Mouse (Mus musculus): ENCODE results near the gene Aldob. TPM values are rescaled to one million over a fixed set of nuclear protein-coding genes. Genes with fewer than 3 reads are reported as not detected.

Aldob gene
- polyA plus RNA-seq, 1 experiment = 2.5 TPM

GRCm38 (mm10) chr4:49509183-49509582 is 40.2 kb downstream of the Aldob start:
- Histone ChIP-seq H3K4me3 (ENCODE audit: insufficient read depth, low read depth, low read length) (no peak overlapping the region), H3K27ac (replicated peaks; ENCODE audit: low read depth, low read length) (no peak overlapping the region), H3K4me1 (ENCODE audit: control insufficient read depth, insufficient read depth, insufficient read length, low read length) (no peaks in the 10 kb centered on the region)

GRCm38 (mm10) chr4:49506386-49506785 is 43.0 kb downstream of the Aldob start, which contains the start of gene Baat:
TSS of gene Baat (minus strand) at chr4:49506557.
- no peak within 1 kb of the TSS for H3K27ac ChIP-seq (replicated peaks; ENCODE audit: low read depth, low read length)
- H3K4me1 ChIP-seq (ENCODE audit: control insufficient read depth, insufficient read depth, insufficient read length, low read length) = no peaks in the 10 kb centered on the region
- no peak within 1 kb of the TSS for H3K4me3 ChIP-seq (ENCODE audit: insufficient read depth, low read depth, low read length)

GRCm38 (mm10) chr4:49503563-49503962 is 45.8 kb downstream of the Aldob start:
- H3K4me1 ChIP-seq (ENCODE audit: control insufficient read depth, insufficient read depth, insufficient read length, low read length) = no peaks in the 10 kb centered on the region
- H3K4me3 ChIP-seq (ENCODE audit: insufficient read depth, low read depth, low read length) = no peak overlapping the region
- H3K27ac ChIP-seq (replicated peaks; ENCODE audit: low read depth, low read length) = no peak overlapping the region

Other genes with a start within 250 kb of the Aldob start
- gene Acnat2, start 141.4 kb downstream of the Aldob start, polyA plus RNA-seq (2012; ENCODE audit: insufficient read depth, insufficient read length, missing spikeins) = not detected in 2 replicates
- not detected in 2 replicates for gene Acnat1, start 75.6 kb downstream of the Aldob start, polyA plus RNA-seq (2012; ENCODE audit: insufficient read depth, insufficient read length, missing spikeins)
- gene Baat, start 43.0 kb downstream of the Aldob start, polyA plus RNA-seq (2012; ENCODE audit: insufficient read depth, insufficient read length, missing spikeins) = not detected in 2 replicates
- 129 and 144 TPM in 2 replicates for gene Mrpl50, start 28.5 kb downstream of the Aldob start, polyA plus RNA-seq (2012; ENCODE audit: insufficient read depth, insufficient read length, missing spikeins)
- 4.7 and 7.5 TPM in 2 replicates for gene Zfp189, start 28.4 kb downstream of the Aldob start, polyA plus RNA-seq (2012; ENCODE audit: insufficient read depth, insufficient read length, missing spikeins)
- gene Tmem246, start 48.3 kb upstream of the Aldob start, polyA plus RNA-seq (2012; ENCODE audit: insufficient read depth, insufficient read length, missing spikeins) = 21.1 and 33.7 TPM in 2 replicates
- 19.0 and 21.0 TPM in 2 replicates for gene Rnf20, start 82.5 kb upstream of the Aldob start, polyA plus RNA-seq (2012; ENCODE audit: insufficient read depth, insufficient read length, missing spikeins)
- not detected in 2 replicates for gene Ppp3r2, start 132.5 kb upstream of the Aldob start, polyA plus RNA-seq (2012; ENCODE audit: insufficient read depth, insufficient read length, missing spikeins)